Mouse (Mus musculus) forebrain, embryonic 13.5 days (tissue): ENCODE measurements at regions not wholly inside any gene's neighbourhood (a gene's known extent, or its start where the extent isn't known, plus 50 kb on each side); places are given as distances from the start of the nearest gene placed in this dataset.

Experiments
- ATAC-seq: fragments of 200-750 bp; cut with Nextera tagmentation; 2 replicates; pipeline ENCODE4 v1.8.0; 2017
- H3K27ac ChIP-seq: fragments of 300-500 bp; sonication (generic); 2 replicates; pipeline ENCODE4 v1.5.1; 2015; ENCODE audit warnings: inconsistent platforms, mild to moderate bottlenecking, moderate library complexity
- H3K27me3 ChIP-seq: fragments of 300-500 bp; sonication (generic); 2 replicates; pipeline ENCODE4 v1.6.1; 2015; ENCODE audit warnings: mild to moderate bottlenecking, inconsistent platforms
- H3K36me3 ChIP-seq: fragments of 300-500 bp; sonication (generic); 2 replicates; pipeline ENCODE4 v1.6.1; 2015; ENCODE audit warnings: mild to moderate bottlenecking, inconsistent platforms; ENCODE audit not compliant: poor library complexity, severe bottlenecking
- H3K4me1 ChIP-seq: fragments of 300-500 bp; sonication (generic); 2 replicates; pipeline ENCODE4 v1.6.1; 2015; ENCODE audit warnings: inconsistent platforms
- H3K4me2 ChIP-seq: fragments of 300-500 bp; sonication (generic); 2 replicates; pipeline ENCODE4 v1.6.1; 2015; ENCODE audit warnings: inconsistent platforms, mild to moderate bottlenecking, moderate library complexity
- H3K4me3 ChIP-seq: fragments of 300-500 bp; sonication (generic); 2 replicates; pipeline ENCODE4 v1.5.1; 2015; ENCODE audit warnings: mild to moderate bottlenecking, inconsistent platforms
- H3K9ac ChIP-seq: fragments of 300-500 bp; sonication (generic); 2 replicates; pipeline ENCODE4 v1.6.1; 2015; ENCODE audit warnings: mild to moderate bottlenecking, inconsistent platforms
- H3K9me3 ChIP-seq: fragments of 300-500 bp; sonication (generic); replicated peaks from 2 replicates; pipeline ENCODE4 v1.6.1; 2016; ENCODE audit warnings: inconsistent platforms
- WGBS: fragments of 180-500 bp; shearing (Covaris S2); methylation state at CpG from one replicate; pipeline ENCODE4 v1.1.7; 2015; 5-methylcytosine and 5-hydroxymethylcytosine counted together

GRCm38 (mm10) chr5:126547841-126548240 lies 693.8 kb upstream of the Tmem132c start:
- Histone ChIP-seq H3K27ac (no peak overlapping the region), H3K9ac (no peak overlapping the region), H3K9me3 (no peaks in the 10 kb centered on the region), H3K4me1 (no peaks in the 10 kb centered on the region), H3K27me3 (no peaks in the 10 kb centered on the region), H3K36me3 (no peaks in the 10 kb centered on the region), H3K4me2 (no peak overlapping the region), H3K4me3 (no peak overlapping the region)
- no peak for ATAC-seq
- WGBS: 76% methylated on average over 4 of the region's 4 CpGs

- ATAC-seq: no peak
Observed at GRCm38 (mm10) chr5:126551676-126552075, 689.9 kb upstream of the Tmem132c start.

GRCm38 (mm10) chr5:126559011-126559410 lies 682.6 kb upstream of the Tmem132c start:
- Histone ChIP-seq H3K9me3 (no peaks in the 10 kb centered on the region), H3K9ac (no peak overlapping the region), H3K4me3 (no peak overlapping the region), H3K4me1 (no peaks in the 10 kb centered on the region), H3K4me2 (no peak overlapping the region), H3K27me3 (no peaks in the 10 kb centered on the region), H3K36me3 (no peaks in the 10 kb centered on the region), H3K27ac (no peak overlapping the region)
- ATAC-seq: no peak
- WGBS: 10% methylated on average over 4 of the region's 4 CpGs

More at GRCm38 (mm10) chr5:126551676-126552075, 689.9 kb upstream of the Tmem132c start:
- Histone ChIP-seq H3K27ac (no peak overlapping the region), H3K4me1 (no peaks in the 10 kb centered on the region), H3K4me3 (no peak overlapping the region), H3K9ac (no peak overlapping the region), H3K9me3 (no peaks in the 10 kb centered on the region), H3K36me3 (no peaks in the 10 kb centered on the region), H3K27me3 (no peaks in the 10 kb centered on the region), H3K4me2 (no peak overlapping the region)
- WGBS: 84% methylated on average over 3 of the region's 3 CpGs

- Histone ChIP-seq H3K4me2 (no peak overlapping the region), H3K4me3 (no peak overlapping the region), H3K36me3 (no peaks in the 10 kb centered on the region), H3K9me3 (no peaks in the 10 kb centered on the region), H3K4me1 (no peaks in the 10 kb centered on the region), H3K27me3 (no peaks in the 10 kb centered on the region), H3K9ac (no peak overlapping the region), H3K27ac (no peak overlapping the region)
- no peak for ATAC-seq
- 86% methylated on average over 2 of the region's 2 CpGs for WGBS
Observed at GRCm38 (mm10) chr5:126565817-126566216, 675.8 kb upstream of the Tmem132c start.

- no peak overlapping the region for H3K4me3 ChIP-seq
- no peak overlapping the region for H3K4me2 ChIP-seq
- H3K27ac ChIP-seq: no peak overlapping the region
- no peaks in the 10 kb centered on the region for H3K27me3 ChIP-seq
- no peaks in the 10 kb centered on the region for H3K36me3 ChIP-seq
- ATAC-seq: no peak
- H3K4me1 ChIP-seq: no peaks in the 10 kb centered on the region
- WGBS: 78% methylated on average over 6 of the region's 6 CpGs
- no peaks in the 10 kb centered on the region for H3K9me3 ChIP-seq
- H3K9ac ChIP-seq: no peak overlapping the region
Observed at GRCm38 (mm10) chr5:126566226-126566625, 675.4 kb upstream of the Tmem132c start.

- WGBS: 79% methylated on average over 2 of the region's 2 CpGs
- H3K9me3 ChIP-seq: 0 out of 2 replicates have a peak, but pooled peaks cover 5% of the 10 kb centered on the region
Observed at GRCm38 (mm10) chr5:126573766-126574165, 667.8 kb upstream of the Tmem132c start.

GRCm38 (mm10) chr5:126597786-126598330 lies 643.8 kb upstream of the Tmem132c start:
- 67% methylated on average over 12 of the region's 12 CpGs for WGBS
- H3K4me3 ChIP-seq: no peak overlapping the region
- H3K9ac ChIP-seq: no peak overlapping the region
- H3K4me2 ChIP-seq: no peak overlapping the region
- no peaks in the 10 kb centered on the region for H3K27me3 ChIP-seq
- no peaks in the 10 kb centered on the region for H3K9me3 ChIP-seq
- ATAC-seq: no peak
- H3K27ac ChIP-seq: no peak overlapping the region
- H3K36me3 ChIP-seq: no peaks in the 10 kb centered on the region
- no peaks in the 10 kb centered on the region for H3K4me1 ChIP-seq

More at GRCm38 (mm10) chr5:126573766-126574165, 667.8 kb upstream of the Tmem132c start:
- ATAC-seq: no peak
- H3K36me3 ChIP-seq: no peaks in the 10 kb centered on the region
- H3K27ac ChIP-seq: no peak overlapping the region
- no peak overlapping the region for H3K4me3 ChIP-seq
- H3K4me2 ChIP-seq: no peak overlapping the region
- H3K4me1 ChIP-seq: no peaks in the 10 kb centered on the region
- no peak overlapping the region for H3K9ac ChIP-seq
- H3K27me3 ChIP-seq: no peaks in the 10 kb centered on the region

- no peaks in the 10 kb centered on the region for H3K36me3 ChIP-seq
- no peaks in the 10 kb centered on the region for H3K27me3 ChIP-seq
- H3K4me1 ChIP-seq: no peaks in the 10 kb centered on the region
- H3K9ac ChIP-seq: no peak overlapping the region
- H3K9me3 ChIP-seq: no peaks in the 10 kb centered on the region
- no peak overlapping the region for H3K27ac ChIP-seq
- no peak overlapping the region for H3K4me2 ChIP-seq
- 77% methylated on average over 5 of the region's 5 CpGs for WGBS
- ATAC-seq: no peak
- H3K4me3 ChIP-seq: no peak overlapping the region
Observed at GRCm38 (mm10) chr5:126599561-126599960, 642.0 kb upstream of the Tmem132c start.

GRCm38 (mm10) chr5:126606756-126607155 lies 634.9 kb upstream of the Tmem132c start:
- Histone ChIP-seq H3K9ac (no peak overlapping the region), H3K9me3 (no peaks in the 10 kb centered on the region), H3K4me2 (no peak overlapping the region), H3K4me3 (no peak overlapping the region), H3K27me3 (no peaks in the 10 kb centered on the region), H3K36me3 (no peaks in the 10 kb centered on the region), H3K4me1 (no peaks in the 10 kb centered on the region), H3K27ac (no peak overlapping the region)
- no peak for ATAC-seq
- WGBS: 82% methylated on average over 5 of the region's 5 CpGs

GRCm38 (mm10) chr5:126612571-126612970 lies 629.0 kb upstream of the Tmem132c start:
- H3K4me2 ChIP-seq: no peak overlapping the region
- H3K27me3 ChIP-seq: no peaks in the 10 kb centered on the region
- no peaks in the 10 kb centered on the region for H3K4me1 ChIP-seq
- WGBS: 90% methylated on average over 4 of the region's 4 CpGs
- H3K36me3 ChIP-seq: no peaks in the 10 kb centered on the region
- no peak for ATAC-seq
- no peak overlapping the region for H3K4me3 ChIP-seq
- H3K9ac ChIP-seq: no peak overlapping the region
- no peaks in the 10 kb centered on the region for H3K9me3 ChIP-seq
- H3K27ac ChIP-seq: no peak overlapping the region

- Histone ChIP-seq H3K4me2 (no peak overlapping the region), H3K27me3 (no peaks in the 10 kb centered on the region), H3K36me3 (no peaks in the 10 kb centered on the region), H3K4me3 (no peak overlapping the region), H3K9me3 (no peaks in the 10 kb centered on the region), H3K9ac (no peak overlapping the region), H3K4me1 (no peaks in the 10 kb centered on the region), H3K27ac (no peak overlapping the region)
- 87% methylated on average over 6 of the region's 6 CpGs for WGBS
- ATAC-seq: no peak
Observed at GRCm38 (mm10) chr5:126622551-126622950, 619.1 kb upstream of the Tmem132c start.

GRCm38 (mm10) chr5:126623205-126623604 lies 618.4 kb upstream of the Tmem132c start:
- Histone ChIP-seq H3K4me3 (no peak overlapping the region), H3K27ac (no peak overlapping the region), H3K4me1 (no peaks in the 10 kb centered on the region), H3K9me3 (no peaks in the 10 kb centered on the region), H3K4me2 (no peak overlapping the region), H3K36me3 (no peaks in the 10 kb centered on the region), H3K27me3 (no peaks in the 10 kb centered on the region), H3K9ac (no peak overlapping the region)
- no peak for ATAC-seq
- WGBS: 8% methylated on average over 6 of the region's 6 CpGs

- H3K4me1 ChIP-seq: no peaks in the 10 kb centered on the region
- no peaks in the 10 kb centered on the region for H3K9me3 ChIP-seq
- 31% methylated on average over 2 of the region's 2 CpGs for WGBS
- H3K4me3 ChIP-seq: no peak overlapping the region
- no peak overlapping the region for H3K27ac ChIP-seq
- no peaks in the 10 kb centered on the region for H3K27me3 ChIP-seq
- no peak for ATAC-seq
- no peak overlapping the region for H3K4me2 ChIP-seq
- no peaks in the 10 kb centered on the region for H3K36me3 ChIP-seq
- H3K9ac ChIP-seq: no peak overlapping the region
Observed at GRCm38 (mm10) chr5:126629826-126630225, 611.8 kb upstream of the Tmem132c start.
